Mouse (Mus musculus): ENCODE results near the gene Ttll11. TPM values are rescaled to one million over a fixed set of nuclear protein-coding genes. Genes with fewer than 3 reads are reported as not detected.

Ttll11 gene
- polyA plus RNA-seq, 1 experiment from 2014 or later, result 0.45 TPM

GRCm38 (mm10) chr2:35849632-35850230, 130.0 kb downstream of the Ttll11 start:
- ATAC-seq (replicated peaks; ENCODE audit: low FRiP score), result no peak
- 66% methylated on average over 10 of the region's 10 CpGs for WGBS
- DNase-seq (ENCODE audit: low spot score), result no peak

GRCm38 (mm10) chr2:35845611-35846504, 133.9 kb downstream of the Ttll11 start:
- H3K4me1 ChIP-seq (replicated peaks; ENCODE audit: control insufficient read depth, insufficient read depth, low read length), result peaks cover 14% of the 10 kb centered on the region
- no peaks in the 10 kb centered on the region for H3K9me3 ChIP-seq (ENCODE audit: control insufficient read depth, low read length)
- DNase-seq (ENCODE audit: low spot score) (no peak), ATAC-seq (replicated peaks; ENCODE audit: low FRiP score) (no peak)
- H3K4me3 ChIP-seq (ENCODE audit: low read depth, low read length), result no peak overlapping the region
- no peak overlapping the region for H3K27ac ChIP-seq (ENCODE audit: low read depth, low read length)
- peaks cover 4% of the 10 kb centered on the region for H3K27me3 ChIP-seq (replicated peaks; ENCODE audit: control insufficient read depth, insufficient read depth, low read length)
- H3K4me2 ChIP-seq, result no peak overlapping the region
- WGBS, result 51% methylated on average over 11 of the region's 11 CpGs
- no peaks in the 10 kb centered on the region for H3K36me3 ChIP-seq (ENCODE audit: control insufficient read depth, insufficient read depth, low read length)
- H3K9ac ChIP-seq (ENCODE audit: low read depth, low read length), result no peak overlapping the region

More at GRCm38 (mm10) chr2:35849632-35850230, 130.0 kb downstream of the Ttll11 start:
- Histone ChIP-seq H3K4me1 (replicated peaks; ENCODE audit: control insufficient read depth, insufficient read depth, low read length) (peaks cover 5% of the 10 kb centered on the region), H3K9me3 (ENCODE audit: control insufficient read depth, low read length) (no peaks in the 10 kb centered on the region), H3K27ac (ENCODE audit: low read depth, low read length) (no peak overlapping the region), H3K4me2 (no peak overlapping the region), H3K4me3 (ENCODE audit: low read depth, low read length) (no peak overlapping the region), H3K9ac (ENCODE audit: low read depth, low read length) (no peak overlapping the region), H3K27me3 (replicated peaks; ENCODE audit: control insufficient read depth, insufficient read depth, low read length) (peaks cover 4% of the 10 kb centered on the region), H3K36me3 (ENCODE audit: control insufficient read depth, insufficient read depth, low read length) (no peaks in the 10 kb centered on the region)

- WGBS, result 47% methylated on average over 13 of the region's 13 CpGs
- Histone ChIP-seq H3K36me3 (ENCODE audit: control insufficient read depth, insufficient read depth, low read length) (no peaks in the 10 kb centered on the region), H3K4me2 (no peak overlapping the region), H3K4me3 (ENCODE audit: low read depth, low read length) (no peak overlapping the region), H3K4me1 (replicated peaks; ENCODE audit: control insufficient read depth, insufficient read depth, low read length) (peaks cover 13% of the 10 kb centered on the region), H3K27ac (ENCODE audit: low read depth, low read length) (no peak overlapping the region), H3K27me3 (replicated peaks; ENCODE audit: control insufficient read depth, insufficient read depth, low read length) (no peaks in the 10 kb centered on the region), H3K9ac (ENCODE audit: low read depth, low read length) (no peak overlapping the region), H3K9me3 (ENCODE audit: control insufficient read depth, low read length) (no peaks in the 10 kb centered on the region)
- DNase-seq (ENCODE audit: low spot score), result no peak
- ATAC-seq (replicated peaks; ENCODE audit: low FRiP score), result no peak
These were observed 135.6 kb downstream of the Ttll11 start for GRCm38 (mm10) chr2:35843896-35844690.

GRCm38 (mm10) chr2:35842780-35843474, 136.8 kb downstream of the Ttll11 start:
- Histone ChIP-seq H3K36me3 (ENCODE audit: control insufficient read depth, insufficient read depth, low read length) (no peaks in the 10 kb centered on the region), H3K9me3 (ENCODE audit: control insufficient read depth, low read length) (no peaks in the 10 kb centered on the region), H3K4me2 (no peak overlapping the region), H3K4me3 (ENCODE audit: low read depth, low read length) (no peak overlapping the region), H3K27ac (ENCODE audit: low read depth, low read length) (no peak overlapping the region), H3K4me1 (replicated peaks; ENCODE audit: control insufficient read depth, insufficient read depth, low read length) (peaks cover 13% of the 10 kb centered on the region), H3K27me3 (replicated peaks; ENCODE audit: control insufficient read depth, insufficient read depth, low read length) (no peaks in the 10 kb centered on the region), H3K9ac (ENCODE audit: low read depth, low read length) (no peak overlapping the region)
- ATAC-seq (replicated peaks; ENCODE audit: low FRiP score) (no peak), DNase-seq (ENCODE audit: low spot score) (no peak)
- WGBS, result 90% methylated on average over 16 of the region's 16 CpGs

- Histone ChIP-seq H3K4me1 (replicated peaks; ENCODE audit: control insufficient read depth, insufficient read depth, low read length) (peaks cover 13% of the 10 kb centered on the region), H3K9ac (ENCODE audit: low read depth, low read length) (no peak overlapping the region), H3K27ac (ENCODE audit: low read depth, low read length) (no peak overlapping the region), H3K4me3 (ENCODE audit: low read depth, low read length) (no peak overlapping the region), H3K36me3 (ENCODE audit: control insufficient read depth, insufficient read depth, low read length) (no peaks in the 10 kb centered on the region), H3K27me3 (replicated peaks; ENCODE audit: control insufficient read depth, insufficient read depth, low read length) (no peaks in the 10 kb centered on the region), H3K9me3 (ENCODE audit: control insufficient read depth, low read length) (peaks cover 7% of the 10 kb centered on the region), H3K4me2 (no peak overlapping the region)
- 51% methylated on average over 4 of the region's 4 CpGs for WGBS
- DNase-seq (ENCODE audit: low spot score) (no peak), ATAC-seq (replicated peaks; ENCODE audit: low FRiP score) (no peak)
These were observed 137.8 kb downstream of the Ttll11 start for GRCm38 (mm10) chr2:35841841-35842420.

GRCm38 (mm10) chr2:35840956-35841816, 138.5 kb downstream of the Ttll11 start:
- no peak for DNase-seq (ENCODE audit: low spot score)
- no peak overlapping the region for H3K4me3 ChIP-seq (ENCODE audit: low read depth, low read length)
- 38% methylated on average over 14 of the region's 14 CpGs for WGBS
- peaks cover 8% of the 10 kb centered on the region for H3K9me3 ChIP-seq (ENCODE audit: control insufficient read depth, low read length)
- no peaks in the 10 kb centered on the region for H3K36me3 ChIP-seq (ENCODE audit: control insufficient read depth, insufficient read depth, low read length)
- no peak overlapping the region for H3K27ac ChIP-seq (ENCODE audit: low read depth, low read length)
- no peaks in the 10 kb centered on the region for H3K27me3 ChIP-seq (replicated peaks; ENCODE audit: control insufficient read depth, insufficient read depth, low read length)
- no peak; the same call in 1 of the 2 replicates for ATAC-seq (replicated peaks; ENCODE audit: low FRiP score)
- H3K9ac ChIP-seq (ENCODE audit: low read depth, low read length), result no peak overlapping the region
- peak overlapping the region; percentile 8; the same call in 1 of the 2 replicates for H3K4me2 ChIP-seq
- peaks cover 13% of the 10 kb centered on the region for H3K4me1 ChIP-seq (replicated peaks; ENCODE audit: control insufficient read depth, insufficient read depth, low read length)

GRCm38 (mm10) chr2:35838751-35839479, 140.8 kb downstream of the Ttll11 start:
- H3K9me3 ChIP-seq (ENCODE audit: control insufficient read depth, low read length), result peaks cover 8% of the 10 kb centered on the region
- H3K4me3 ChIP-seq (ENCODE audit: low read depth, low read length), result no peak overlapping the region
- H3K4me1 ChIP-seq (replicated peaks; ENCODE audit: control insufficient read depth, insufficient read depth, low read length), result peaks cover 9% of the 10 kb centered on the region
- no peak overlapping the region for H3K27ac ChIP-seq (ENCODE audit: low read depth, low read length)
- no peaks in the 10 kb centered on the region for H3K27me3 ChIP-seq (replicated peaks; ENCODE audit: control insufficient read depth, insufficient read depth, low read length)
- no peak overlapping the region for H3K9ac ChIP-seq (ENCODE audit: low read depth, low read length)
- no peaks in the 10 kb centered on the region for H3K36me3 ChIP-seq (ENCODE audit: control insufficient read depth, insufficient read depth, low read length)
- ATAC-seq (replicated peaks; ENCODE audit: low FRiP score) (no peak), DNase-seq (ENCODE audit: low spot score) (no peak)
- 79% methylated on average over 11 of the region's 11 CpGs for WGBS
- no peak overlapping the region for H3K4me2 ChIP-seq
